Mouse (Mus musculus) urinary bladder, postnatal 36 days (tissue): ENCODE results near the gene Etaa1.
A peak's percentile ranks its signal among the peaks of the same experiment; 100 is the strongest.
"Not testable (repeated sequence)": the region's sequence is repeated elsewhere in the genome, so short reads cannot be mapped to it uniquely, and the experiment has no call there.

ENCODE experiments used
- DNase-seq, 2 experiments: peaks; one replicate each; pipeline ENCODE4 v3.0.0; 2022; ENCODE audit warnings: low spot score in 2 of 2, mixed read lengths in 1 of 2

Etaa1 gene

GRCm38 (mm10) chr11:17953231-17954134 lies at the start of gene Etaa1:
TSS of gene Etaa1 (minus strand) at chr11:17953875.
- peak; percentile 88 to 94 for DNase-seq

GRCm38 (mm10) chr11:17994151-17994550 lies 40.5 kb upstream of the Etaa1 start:
- DNase-seq = no peak

- DNase-seq = no peak
These were observed 38.6 kb upstream of the Etaa1 start for GRCm38 (mm10) chr11:17992311-17992710.

GRCm38 (mm10) chr11:17983331-17983730 lies 29.7 kb upstream of the Etaa1 start:
- DNase-seq = no peak

- no peak for DNase-seq
These were observed 27.6 kb upstream of the Etaa1 start for GRCm38 (mm10) chr11:17981246-17981645.

GRCm38 (mm10) chr11:17975581-17975980 lies 21.9 kb upstream of the Etaa1 start:
- no peak for DNase-seq

- no peak for DNase-seq
These were observed 884 bp downstream of the Etaa1 start for GRCm38 (mm10) chr11:17952791-17953190.

GRCm38 (mm10) chr11:17951336-17951735 lies 2.3 kb downstream of the Etaa1 start:
- DNase-seq = no peak

GRCm38 (mm10) chr11:17939168-17939567 lies 14.5 kb downstream of the Etaa1 start:
- no peak for DNase-seq

- DNase-seq = no peak
These were observed 15.7 kb downstream of the Etaa1 start for GRCm38 (mm10) chr11:17937931-17938330.

GRCm38 (mm10) chr11:17917905-17918304 lies 35.8 kb downstream of the Etaa1 start:
- DNase-seq = no peak

- no peak for DNase-seq
These were observed 36.6 kb downstream of the Etaa1 start for GRCm38 (mm10) chr11:17917101-17917500.

- DNase-seq = no peak
These were observed 37.2 kb downstream of the Etaa1 start for GRCm38 (mm10) chr11:17916486-17916885.

GRCm38 (mm10) chr11:17900996-17901395 lies 52.7 kb downstream of the Etaa1 start:
- not testable (repeated sequence) for DNase-seq
